Mouse (Mus musculus): Measurements from ENCODE around the gene Evpl.

Evpl gene

GRCm38 (mm10) chr11:116255090-116255981, 17.5 kb upstream of the Evpl start:
- no peak for DNase-seq

- no peak for DNase-seq
Observed at GRCm38 (mm10) chr11:116254627-116255026, 16.8 kb upstream of the Evpl start.

- DNase-seq: no peak
Observed at GRCm38 (mm10) chr11:116253076-116253600, 15.3 kb upstream of the Evpl start.

GRCm38 (mm10) chr11:116250898-116251297, 13.0 kb upstream of the Evpl start:
- DNase-seq: no peak

GRCm38 (mm10) chr11:116247502-116248222, 9.8 kb upstream of the Evpl start:
- DNase-seq: no peak

- DNase-seq: no peak
Observed at GRCm38 (mm10) chr11:116245616-116246015, 7.7 kb upstream of the Evpl start.

GRCm38 (mm10) chr11:116244580-116244979, 6.7 kb upstream of the Evpl start:
- DNase-seq: no peak

- DNase-seq: no peak
Observed at GRCm38 (mm10) chr11:116241744-116242235, 3.9 kb upstream of the Evpl start.

- DNase-seq: no peak
Observed at GRCm38 (mm10) chr11:116239797-116240196, 1.9 kb upstream of the Evpl start.

- DNase-seq: no peak
Observed at GRCm38 (mm10) chr11:116234901-116235300, 3.0 kb downstream of the Evpl start.

- no peak for DNase-seq
Observed at GRCm38 (mm10) chr11:116232427-116232826, 5.5 kb downstream of the Evpl start.

GRCm38 (mm10) chr11:116228699-116229098, 9.2 kb downstream of the Evpl start:
- no peak for DNase-seq

GRCm38 (mm10) chr11:116226414-116226813, 11.5 kb downstream of the Evpl start:
- DNase-seq: peak; percentile 60

- DNase-seq: no peak
Observed at GRCm38 (mm10) chr11:116222740-116223059, 15.2 kb downstream of the Evpl start.

GRCm38 (mm10) chr11:116221931-116222739, 15.7 kb downstream of the Evpl start:
- no peak for DNase-seq

- no peak for DNase-seq
Observed at GRCm38 (mm10) chr11:116219885-116220284, 18.0 kb downstream of the Evpl start.

GRCm38 (mm10) chr11:116218737-116219400, 19.0 kb downstream of the Evpl start:
- peak; percentile 35 for DNase-seq

GRCm38 (mm10) chr11:116218263-116218662, 19.6 kb downstream of the Evpl start:
- no peak for DNase-seq

GRCm38 (mm10) chr11:116216549-116216948, 21.3 kb downstream of the Evpl start:
- DNase-seq: no peak

GRCm38 (mm10) chr11:116215991-116216390, 21.9 kb downstream of the Evpl start:
- no peak for DNase-seq

- no peak for DNase-seq
Observed at GRCm38 (mm10) chr11:116215181-116215580, 22.7 kb downstream of the Evpl start.

GRCm38 (mm10) chr11:116213877-116214510, 23.9 kb downstream of the Evpl start:
- DNase-seq: no peak

Measured in cerebellum, adult 11-12 months (tissue).